Mouse (Mus musculus): ENCODE measurements at regions not wholly inside any gene's neighbourhood (a gene's known extent, or its start where the extent isn't known, plus 50 kb on each side); places are given as distances from the start of the nearest gene placed in this dataset.

DNA sequence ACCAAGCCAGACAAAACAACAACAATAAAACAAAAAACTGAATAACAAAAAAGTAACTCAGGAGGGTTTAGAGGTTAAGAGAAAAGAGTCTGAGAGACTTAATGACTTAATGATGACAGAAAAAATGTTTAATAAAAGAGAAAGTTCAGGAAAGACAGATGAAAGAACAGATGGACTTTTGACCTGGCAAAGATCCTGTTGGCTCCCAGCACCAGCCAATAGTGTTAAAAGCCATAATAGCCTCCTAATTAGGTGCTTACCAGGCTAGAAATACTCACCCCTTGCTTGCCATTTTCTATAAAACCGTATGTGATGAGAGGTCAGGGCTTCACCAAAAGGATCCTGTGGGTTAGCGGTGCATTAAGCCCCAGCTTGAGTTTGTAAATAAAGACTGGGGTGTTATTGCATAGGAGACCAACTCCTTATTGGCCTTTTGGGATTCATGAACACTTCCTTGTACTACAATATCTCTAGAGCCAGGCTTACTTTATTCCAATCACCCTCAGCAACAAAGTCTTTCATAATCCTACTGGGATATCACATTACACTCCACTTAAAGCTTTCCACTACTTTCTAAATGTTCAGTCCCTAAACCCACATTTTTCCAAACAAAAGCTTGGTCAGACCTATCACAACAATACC, 282.1 kb upstream of the Rasa1 start:
- no peak overlapping the region for H3K9ac ChIP-seq
- no peaks in the 10 kb centered on the region for H3K36me3 ChIP-seq (replicated peaks; ENCODE audit: control insufficient read depth, insufficient read depth)
- ATAC-seq (ENCODE audit: low FRiP score) (no peak), DNase-seq (ENCODE audit: low spot score) (no peak)
- no peak overlapping the region for H3K4me3 ChIP-seq (replicated peaks; ENCODE audit: low read length)
- H3K27ac ChIP-seq, result no peak overlapping the region
- 59% methylated on average over 2 of the region's 2 CpGs for WGBS
- no peaks in the 10 kb centered on the region for H3K27me3 ChIP-seq (ENCODE audit: control insufficient read depth, insufficient read depth, low read length)
- H3K4me1 ChIP-seq (replicated peaks; ENCODE audit: control insufficient read depth, insufficient read depth, low read length), result no peaks in the 10 kb centered on the region
- H3K9me3 ChIP-seq (ENCODE audit: control insufficient read depth, low read length), result no peaks in the 10 kb centered on the region
- H3K4me2 ChIP-seq (replicated peaks), result no peak overlapping the region

DNA sequence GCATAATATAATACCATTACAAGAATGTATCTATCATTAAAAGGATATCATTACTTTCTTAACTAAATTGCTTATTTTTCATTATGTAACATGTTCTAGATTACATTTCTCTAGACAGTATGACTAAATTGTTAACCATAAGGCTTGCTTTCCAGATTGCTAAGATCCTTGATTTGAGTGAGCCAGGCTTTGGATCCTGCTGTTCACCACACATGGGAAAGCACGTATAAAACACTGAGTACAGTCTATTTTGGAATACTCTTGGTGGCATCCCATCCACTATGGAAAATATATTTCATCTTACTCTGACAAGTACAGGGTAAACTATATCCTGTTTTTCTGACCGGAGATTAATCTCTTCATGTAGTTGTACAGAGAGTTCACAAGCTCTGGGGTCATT, 268.9 kb upstream of the Rasa1 start:
- 84% methylated on average over 2 of the region's 2 CpGs for WGBS
- Histone ChIP-seq H3K4me2 (replicated peaks) (no peak overlapping the region), H3K27me3 (ENCODE audit: control insufficient read depth, insufficient read depth, low read length) (no peaks in the 10 kb centered on the region), H3K4me3 (replicated peaks; ENCODE audit: low read length) (no peak overlapping the region), H3K4me1 (replicated peaks; ENCODE audit: control insufficient read depth, insufficient read depth, low read length) (no peaks in the 10 kb centered on the region), H3K9me3 (ENCODE audit: control insufficient read depth, low read length) (no peaks in the 10 kb centered on the region), H3K27ac (no peak overlapping the region), H3K36me3 (replicated peaks; ENCODE audit: control insufficient read depth, insufficient read depth) (no peaks in the 10 kb centered on the region), H3K9ac (no peak overlapping the region)
- ATAC-seq (ENCODE audit: low FRiP score), result no peak
- DNase-seq (ENCODE audit: low spot score), result no peak

DNA sequence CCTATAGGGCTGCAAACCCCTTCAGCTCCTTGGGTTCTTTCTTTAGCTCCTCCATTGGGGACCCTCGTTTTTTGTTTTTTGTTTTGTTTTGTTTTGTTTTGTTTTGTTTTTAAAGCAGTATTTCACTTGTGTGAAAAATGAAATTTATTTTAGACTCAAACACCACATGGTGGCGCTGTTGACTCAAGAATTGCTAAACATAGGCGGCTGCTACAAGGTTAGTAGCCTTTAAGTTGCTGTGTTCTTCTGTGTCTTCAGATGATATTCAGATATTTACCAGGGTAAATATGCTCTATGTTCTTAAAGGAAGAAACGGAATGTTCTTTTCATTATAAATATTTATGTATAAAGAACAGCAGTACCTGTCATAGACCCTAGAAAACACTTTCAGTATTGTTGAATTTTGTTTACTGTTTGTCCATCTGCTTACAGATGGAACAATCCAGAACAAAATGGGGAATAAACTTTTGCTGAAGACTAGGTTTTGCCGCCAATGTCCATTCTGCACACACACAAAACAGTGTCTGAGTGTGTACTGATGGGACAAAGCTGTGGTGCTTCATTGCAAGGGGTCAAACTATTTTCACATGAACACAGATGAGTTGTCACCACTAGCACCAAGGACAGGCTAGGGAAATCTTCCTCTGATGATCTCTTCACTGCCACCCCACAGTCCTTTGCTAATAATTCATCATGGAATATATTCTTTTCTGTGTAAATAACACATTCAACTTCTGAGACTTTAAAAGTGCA, 267.3 kb upstream of the Rasa1 start:
- no peak overlapping the region for H3K27ac ChIP-seq
- H3K4me2 ChIP-seq (replicated peaks), result no peak overlapping the region
- no peak overlapping the region for H3K9ac ChIP-seq
- H3K4me3 ChIP-seq (replicated peaks; ENCODE audit: low read length), result no peak overlapping the region
- no peaks in the 10 kb centered on the region for H3K9me3 ChIP-seq (ENCODE audit: control insufficient read depth, low read length)
- no peaks in the 10 kb centered on the region for H3K36me3 ChIP-seq (replicated peaks; ENCODE audit: control insufficient read depth, insufficient read depth)
- H3K4me1 ChIP-seq (replicated peaks; ENCODE audit: control insufficient read depth, insufficient read depth, low read length), result no peaks in the 10 kb centered on the region
- WGBS, result 11% methylated on average over 5 of the region's 5 CpGs
- peak; percentile 87 for DNase-seq (ENCODE audit: low spot score)
- H3K27me3 ChIP-seq (ENCODE audit: control insufficient read depth, insufficient read depth, low read length), result no peaks in the 10 kb centered on the region
- ATAC-seq (ENCODE audit: low FRiP score), result no peak

DNA sequence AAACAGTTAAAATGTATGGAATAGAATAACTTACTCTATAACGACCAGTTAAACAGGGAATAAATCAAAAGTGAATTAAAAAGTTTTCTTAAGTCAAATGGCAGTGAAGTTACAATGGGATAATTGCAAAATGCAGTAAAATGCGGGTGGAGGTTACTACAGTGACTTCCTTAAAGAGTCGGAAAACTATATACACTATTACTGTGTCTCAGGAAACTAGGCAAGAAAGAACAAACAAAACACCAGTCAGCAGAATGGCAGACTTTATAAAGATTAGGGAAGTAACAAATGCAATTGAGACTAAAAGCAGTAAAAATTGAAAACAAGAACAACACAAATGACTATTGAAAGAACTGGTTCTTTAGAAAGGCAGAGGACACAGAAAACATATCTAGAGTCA, 264.1 kb upstream of the Rasa1 start:
- H3K9ac ChIP-seq, result no peak overlapping the region
- H3K4me3 ChIP-seq (replicated peaks; ENCODE audit: low read length), result no peak overlapping the region
- H3K27me3 ChIP-seq (ENCODE audit: control insufficient read depth, insufficient read depth, low read length), result no peaks in the 10 kb centered on the region
- no peak for ATAC-seq (ENCODE audit: low FRiP score)
- H3K36me3 ChIP-seq (replicated peaks; ENCODE audit: control insufficient read depth, insufficient read depth), result no peaks in the 10 kb centered on the region
- WGBS, result 87% methylated on average over 3 of the region's 3 CpGs
- no peak overlapping the region for H3K4me2 ChIP-seq (replicated peaks)
- peaks cover 8% of the 10 kb centered on the region; the same call in 1 of the 2 replicates for H3K9me3 ChIP-seq (ENCODE audit: control insufficient read depth, low read length)
- H3K27ac ChIP-seq, result no peak overlapping the region
- DNase-seq (ENCODE audit: low spot score), result no peak
- H3K4me1 ChIP-seq (replicated peaks; ENCODE audit: control insufficient read depth, insufficient read depth, low read length), result no peaks in the 10 kb centered on the region

- Histone ChIP-seq H3K4me1 (replicated peaks; ENCODE audit: control insufficient read depth, insufficient read depth, low read length) (no peaks in the 10 kb centered on the region), H3K4me3 (replicated peaks; ENCODE audit: low read length) (no peak overlapping the region), H3K27ac (no peak overlapping the region), H3K4me2 (replicated peaks) (no peak overlapping the region), H3K36me3 (replicated peaks; ENCODE audit: control insufficient read depth, insufficient read depth) (no peaks in the 10 kb centered on the region), H3K27me3 (ENCODE audit: control insufficient read depth, insufficient read depth, low read length) (no peaks in the 10 kb centered on the region), H3K9me3 (ENCODE audit: control insufficient read depth, low read length) (no peaks in the 10 kb centered on the region), H3K9ac (no peak overlapping the region)
- DNase-seq (ENCODE audit: low spot score) (no peak), ATAC-seq (ENCODE audit: low FRiP score) (no peak)
- 79% methylated on average over 1 of the region's 1 CpGs for WGBS
These were observed 220.7 kb upstream of the Rasa1 start for GRCm38 (mm10) chr13:85509671-85510070.

GRCm38 (mm10) chr13:85508552-85508951, 219.6 kb upstream of the Rasa1 start:
- WGBS, result 93% methylated on average over 1 of the region's 1 CpGs
- ATAC-seq (ENCODE audit: low FRiP score), result no peak
- DNase-seq (ENCODE audit: low spot score), result no peak

DNA sequence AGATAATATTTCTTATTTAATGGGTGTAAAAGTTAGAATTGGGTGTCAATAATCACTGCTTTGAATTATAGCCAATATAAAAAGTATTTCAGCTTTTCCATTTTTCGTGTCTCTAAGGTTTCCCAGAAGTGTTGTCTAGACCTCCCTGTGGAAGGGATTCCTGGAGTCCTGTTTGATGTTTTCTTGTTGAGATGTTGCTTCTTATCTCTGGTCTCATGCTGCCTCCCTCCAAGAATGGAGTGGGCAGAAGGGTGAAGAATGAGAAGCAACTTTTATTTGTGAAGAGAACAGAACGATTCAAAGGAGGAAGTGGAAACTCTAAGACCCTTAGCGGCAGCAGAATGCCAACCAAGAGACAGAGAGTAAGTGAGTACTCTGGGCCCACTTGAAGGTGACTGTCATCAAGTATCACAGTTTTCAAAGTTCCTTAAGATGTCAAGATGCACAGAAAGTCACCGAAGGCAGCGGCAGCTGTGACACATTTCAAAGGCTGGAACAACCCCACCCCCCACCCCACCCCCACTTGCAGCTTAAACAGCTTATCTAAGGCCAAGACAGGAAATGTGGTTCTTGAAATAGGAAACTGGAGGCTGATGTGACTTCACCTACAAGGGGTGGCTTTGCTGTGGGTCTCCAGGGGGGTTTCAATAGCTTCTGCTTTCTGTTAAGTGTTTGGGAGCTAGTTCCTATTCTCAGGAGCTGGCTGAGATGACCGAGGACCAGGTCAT, 218.6 kb upstream of the Rasa1 start:
- 77% methylated on average over 6 of the region's 6 CpGs for WGBS
- DNase-seq (ENCODE audit: low spot score) (no peak), ATAC-seq (ENCODE audit: low FRiP score) (no peak)
- Histone ChIP-seq H3K9ac (no peak overlapping the region), H3K9me3 (ENCODE audit: control insufficient read depth, low read length) (no peaks in the 10 kb centered on the region), H3K4me2 (replicated peaks) (no peak overlapping the region), H3K36me3 (replicated peaks; ENCODE audit: control insufficient read depth, insufficient read depth) (no peaks in the 10 kb centered on the region), H3K27me3 (ENCODE audit: control insufficient read depth, insufficient read depth, low read length) (no peaks in the 10 kb centered on the region), H3K4me1 (replicated peaks; ENCODE audit: control insufficient read depth, insufficient read depth, low read length) (no peaks in the 10 kb centered on the region), H3K27ac (no peak overlapping the region), H3K4me3 (replicated peaks; ENCODE audit: low read length) (no peak overlapping the region)

More at GRCm38 (mm10) chr13:85508552-85508951, 219.6 kb upstream of the Rasa1 start:
- no peaks in the 10 kb centered on the region for H3K27me3 ChIP-seq (ENCODE audit: control insufficient read depth, insufficient read depth, low read length)
- no peak overlapping the region for H3K4me3 ChIP-seq (replicated peaks; ENCODE audit: low read length)
- H3K9ac ChIP-seq, result no peak overlapping the region
- H3K36me3 ChIP-seq (replicated peaks; ENCODE audit: control insufficient read depth, insufficient read depth), result no peaks in the 10 kb centered on the region
- no peaks in the 10 kb centered on the region for H3K4me1 ChIP-seq (replicated peaks; ENCODE audit: control insufficient read depth, insufficient read depth, low read length)
- H3K27ac ChIP-seq, result no peak overlapping the region
- no peak overlapping the region for H3K4me2 ChIP-seq (replicated peaks)
- no peaks in the 10 kb centered on the region for H3K9me3 ChIP-seq (ENCODE audit: control insufficient read depth, low read length)

GRCm38 (mm10) chr13:85506875-85507274, 217.9 kb upstream of the Rasa1 start:
- no peaks in the 10 kb centered on the region for H3K4me1 ChIP-seq (replicated peaks; ENCODE audit: control insufficient read depth, insufficient read depth, low read length)
- no peaks in the 10 kb centered on the region for H3K27me3 ChIP-seq (ENCODE audit: control insufficient read depth, insufficient read depth, low read length)
- no peaks in the 10 kb centered on the region for H3K36me3 ChIP-seq (replicated peaks; ENCODE audit: control insufficient read depth, insufficient read depth)
- H3K27ac ChIP-seq, result no peak overlapping the region
- no peak overlapping the region for H3K9ac ChIP-seq
- no peaks in the 10 kb centered on the region for H3K9me3 ChIP-seq (ENCODE audit: control insufficient read depth, low read length)
- 75% methylated on average over 1 of the region's 1 CpGs for WGBS
- H3K4me2 ChIP-seq (replicated peaks), result no peak overlapping the region
- no peak for ATAC-seq (ENCODE audit: low FRiP score)
- no peak for DNase-seq (ENCODE audit: low spot score)
- H3K4me3 ChIP-seq (replicated peaks; ENCODE audit: low read length), result no peak overlapping the region

GRCm38 (mm10) chr13:85506030-85506429, 217.1 kb upstream of the Rasa1 start:
- H3K36me3 ChIP-seq (replicated peaks; ENCODE audit: control insufficient read depth, insufficient read depth), result no peaks in the 10 kb centered on the region
- ATAC-seq (ENCODE audit: low FRiP score) (no peak), DNase-seq (ENCODE audit: low spot score) (no peak)
- no peaks in the 10 kb centered on the region for H3K4me1 ChIP-seq (replicated peaks; ENCODE audit: control insufficient read depth, insufficient read depth, low read length)
- H3K4me3 ChIP-seq (replicated peaks; ENCODE audit: low read length), result no peak overlapping the region
- no peak overlapping the region for H3K4me2 ChIP-seq (replicated peaks)
- H3K27me3 ChIP-seq (ENCODE audit: control insufficient read depth, insufficient read depth, low read length), result no peaks in the 10 kb centered on the region
- no peak overlapping the region for H3K27ac ChIP-seq
- WGBS, result 65% methylated on average over 1 of the region's 1 CpGs
- H3K9me3 ChIP-seq (ENCODE audit: control insufficient read depth, low read length), result no peaks in the 10 kb centered on the region
- no peak overlapping the region for H3K9ac ChIP-seq
